Mouse (Mus musculus) E14TG2a.4 (cell line): ENCODE data around the gene Rpl9-ps6.

Experiments
- CTCF ChIP-seq: conservative IDR thresholded peaks from 2 replicates; pipeline ENCODE4 v1.5.1; 2014; ENCODE audit warnings: low read length
- POU5F1 ChIP-seq: IDR thresholded peaks from 2 replicates; pipeline ENCODE4 v1.6.1; 2014; ENCODE audit warnings: low read length, borderline replicate concordance

- TF ChIP-seq CTCF = no peak
- no peak for TF ChIP-seq POU5F1
These were observed 14.1 kb downstream of the Rpl9-ps6 start for GRCm38 (mm10) chr19:32452231-32452630.
